Mouse (Mus musculus) testis, postnatal 14 days (tissue): Measurements from ENCODE around the gene Dennd1b.

Experiments used
- DNase-seq: peaks from one replicate; pipeline ENCODE4 v3.0.0; 2021; ENCODE audit warnings: low spot score

Dennd1b gene

GRCm38 (mm10) chr1:139080517-139081386 is 117.5 kb downstream of the Dennd1b start:
- DNase-seq = peak; percentile 9

- DNase-seq = no peak
Measured at GRCm38 (mm10) chr1:139083382-139083781, 120.1 kb downstream of the Dennd1b start.

GRCm38 (mm10) chr1:139087564-139087963 is 124.3 kb downstream of the Dennd1b start:
- DNase-seq = no peak

- no peak for DNase-seq
Measured at GRCm38 (mm10) chr1:139090744-139091143, 127.5 kb downstream of the Dennd1b start.

GRCm38 (mm10) chr1:139091701-139092100 is 128.5 kb downstream of the Dennd1b start:
- no peak for DNase-seq

GRCm38 (mm10) chr1:139092144-139092543 is 128.9 kb downstream of the Dennd1b start:
- DNase-seq = no peak

- DNase-seq = no peak
Measured at GRCm38 (mm10) chr1:139092722-139093121, 129.5 kb downstream of the Dennd1b start.

GRCm38 (mm10) chr1:139096369-139096768 is 133.1 kb downstream of the Dennd1b start:
- no peak for DNase-seq

- no peak for DNase-seq
Measured at GRCm38 (mm10) chr1:139098088-139098487, 134.9 kb downstream of the Dennd1b start.

GRCm38 (mm10) chr1:139101725-139102124 is 138.5 kb downstream of the Dennd1b start:
- DNase-seq = no peak

GRCm38 (mm10) chr1:139108251-139108650 is 145.0 kb downstream of the Dennd1b start:
- DNase-seq = no peak

- DNase-seq = no peak
Measured at GRCm38 (mm10) chr1:139122626-139123025, 159.4 kb downstream of the Dennd1b start.

- DNase-seq = no peak
Measured at GRCm38 (mm10) chr1:139139644-139140043, 176.4 kb downstream of the Dennd1b start.

- no peak for DNase-seq
Measured at GRCm38 (mm10) chr1:139145516-139145915, 182.3 kb downstream of the Dennd1b start.

- DNase-seq = no peak
Measured at GRCm38 (mm10) chr1:139146306-139146705, 183.1 kb downstream of the Dennd1b start.

GRCm38 (mm10) chr1:139153006-139153405 is 189.8 kb downstream of the Dennd1b start:
- no peak for DNase-seq

- no peak for DNase-seq
Measured at GRCm38 (mm10) chr1:139153493-139153892, 190.3 kb downstream of the Dennd1b start.

- no peak for DNase-seq
Measured at GRCm38 (mm10) chr1:139156397-139156796, 193.2 kb downstream of the Dennd1b start.

- no peak for DNase-seq
Measured at GRCm38 (mm10) chr1:139161619-139162018, 198.4 kb downstream of the Dennd1b start.

GRCm38 (mm10) chr1:139162814-139163213 is 199.6 kb downstream of the Dennd1b start:
- no peak for DNase-seq

- no peak for DNase-seq
Measured at GRCm38 (mm10) chr1:139174058-139174832, 211.0 kb downstream of the Dennd1b start.

GRCm38 (mm10) chr1:139179707-139180106 is 216.5 kb downstream of the Dennd1b start:
- no peak for DNase-seq
